Mouse (Mus musculus): ENCODE results near the gene Trim27.

Gene Trim27

DNA sequence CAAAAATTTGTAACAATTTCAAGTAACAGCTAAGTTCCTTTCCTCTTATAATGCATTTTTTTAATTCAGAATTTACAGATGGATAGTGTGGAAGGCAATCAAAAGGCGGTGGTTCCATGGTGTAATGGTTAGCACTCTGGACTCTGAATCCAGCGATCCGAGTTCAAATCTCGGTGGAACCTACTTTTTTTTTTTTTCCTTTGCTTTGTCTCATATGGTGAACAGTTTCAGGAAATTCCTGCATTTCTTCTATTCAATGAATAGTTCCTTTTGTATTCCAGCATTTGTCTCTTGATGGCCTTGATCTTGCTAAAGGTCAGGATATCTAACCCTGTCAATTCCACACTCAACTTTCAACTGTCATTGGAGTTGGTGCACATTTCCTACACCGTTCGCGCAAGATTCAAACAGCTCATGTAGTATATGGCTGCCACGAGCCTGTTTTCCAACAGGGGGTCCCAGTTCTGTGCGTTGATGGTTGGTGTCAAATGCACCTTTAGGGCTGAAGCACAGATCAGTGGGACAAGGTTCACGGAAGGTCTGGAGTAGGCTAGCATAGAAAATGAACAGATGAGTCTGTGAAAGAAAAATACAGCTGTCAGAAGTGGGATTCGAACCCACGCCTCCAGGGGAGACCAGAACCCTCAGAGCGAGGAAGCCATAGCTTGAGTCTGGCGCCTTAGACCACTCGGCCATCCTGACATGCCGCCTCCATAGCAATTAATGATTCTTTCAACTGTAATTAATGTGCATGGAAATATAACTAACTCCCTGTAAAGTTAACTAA is 6.8 kb upstream of the Trim27 start:
- peak; percentile 84 for DNase-seq (ENCODE audit: low read depth)

DNA sequence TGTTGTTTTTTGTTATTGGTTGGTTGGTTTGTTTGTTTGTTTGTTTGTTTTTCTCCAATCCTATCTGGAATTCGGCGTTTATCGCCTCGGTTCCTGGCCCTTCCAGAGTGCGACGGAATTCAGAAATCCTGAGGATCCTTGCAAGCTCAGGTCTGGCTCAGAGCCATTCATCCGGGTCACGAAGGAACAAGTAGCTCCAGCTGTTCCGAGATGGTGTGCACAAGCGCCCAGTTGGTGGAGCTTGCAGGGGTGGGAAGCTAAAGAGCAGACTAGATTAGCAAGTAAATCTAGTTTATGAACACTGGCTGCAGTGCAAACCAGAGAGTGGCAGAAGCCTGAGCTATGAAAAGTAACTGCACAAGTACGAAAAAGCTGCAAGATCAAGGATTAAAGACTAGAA is 6.2 kb upstream of the Trim27 start:
- no peak for DNase-seq (ENCODE audit: low read depth)

DNA sequence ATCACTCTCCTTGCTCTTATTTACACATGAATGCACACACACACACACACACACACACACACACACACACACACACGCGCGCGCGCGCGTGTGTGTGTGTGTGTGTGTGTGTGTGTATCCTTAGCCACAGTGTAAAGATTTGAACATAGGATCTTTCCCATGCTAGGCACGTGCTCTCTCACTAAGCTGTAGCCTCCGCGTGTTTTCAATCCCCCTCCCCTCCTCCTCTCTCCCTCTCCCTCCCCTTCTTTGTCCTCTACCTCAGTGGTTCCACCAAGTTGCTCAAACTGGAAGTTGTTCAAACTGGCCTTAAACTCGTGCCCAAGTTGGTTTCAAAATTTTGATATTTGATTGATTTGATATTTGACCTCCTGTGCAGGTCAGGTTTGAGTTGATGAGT is 2.5 kb upstream of the Trim27 start:
- no peak for DNase-seq (ENCODE audit: low read depth)

DNA sequence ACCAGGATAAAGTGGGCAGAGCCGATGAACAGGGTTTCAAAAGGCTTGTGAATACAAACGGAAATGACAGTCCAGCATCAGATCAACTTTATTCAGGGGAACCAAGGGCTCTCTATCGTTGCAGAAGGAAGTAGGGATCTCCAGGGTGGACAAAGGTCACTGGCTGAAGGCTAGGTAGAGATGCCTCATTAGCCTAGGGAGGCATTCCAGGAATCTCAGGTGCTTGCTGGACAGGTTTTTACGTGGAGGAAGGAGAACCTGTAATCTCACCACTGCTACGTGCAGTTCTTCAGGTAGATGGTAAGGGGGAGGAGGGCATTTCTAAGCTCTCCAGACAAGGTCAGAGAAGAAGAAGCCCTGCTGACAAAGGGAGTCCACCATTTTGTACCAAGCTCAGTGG is 1.6 kb upstream of the Trim27 start:
- no peak for DNase-seq (ENCODE audit: low read depth)

DNA sequence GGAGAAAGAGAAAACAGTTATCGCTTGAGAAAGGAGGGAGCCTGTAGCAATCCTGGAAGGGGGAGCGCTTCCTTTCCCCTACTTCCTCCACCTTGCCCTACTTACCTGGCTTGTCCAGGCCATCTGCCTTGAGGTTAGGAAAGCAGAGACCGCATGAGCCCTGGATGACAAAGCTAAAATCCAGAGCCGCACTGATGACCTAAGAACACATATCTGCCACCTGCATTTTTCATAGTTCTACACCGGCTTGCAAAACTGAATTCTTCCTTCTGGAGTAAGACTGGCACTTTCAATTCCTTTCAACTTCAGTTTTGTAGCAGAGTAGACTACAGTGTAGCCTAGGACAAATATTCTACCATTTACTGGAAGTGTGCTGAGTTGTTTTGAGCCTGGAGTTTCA is 881 bp upstream of the Trim27 start:
- DNase-seq (ENCODE audit: low read depth) = no peak

DNA sequence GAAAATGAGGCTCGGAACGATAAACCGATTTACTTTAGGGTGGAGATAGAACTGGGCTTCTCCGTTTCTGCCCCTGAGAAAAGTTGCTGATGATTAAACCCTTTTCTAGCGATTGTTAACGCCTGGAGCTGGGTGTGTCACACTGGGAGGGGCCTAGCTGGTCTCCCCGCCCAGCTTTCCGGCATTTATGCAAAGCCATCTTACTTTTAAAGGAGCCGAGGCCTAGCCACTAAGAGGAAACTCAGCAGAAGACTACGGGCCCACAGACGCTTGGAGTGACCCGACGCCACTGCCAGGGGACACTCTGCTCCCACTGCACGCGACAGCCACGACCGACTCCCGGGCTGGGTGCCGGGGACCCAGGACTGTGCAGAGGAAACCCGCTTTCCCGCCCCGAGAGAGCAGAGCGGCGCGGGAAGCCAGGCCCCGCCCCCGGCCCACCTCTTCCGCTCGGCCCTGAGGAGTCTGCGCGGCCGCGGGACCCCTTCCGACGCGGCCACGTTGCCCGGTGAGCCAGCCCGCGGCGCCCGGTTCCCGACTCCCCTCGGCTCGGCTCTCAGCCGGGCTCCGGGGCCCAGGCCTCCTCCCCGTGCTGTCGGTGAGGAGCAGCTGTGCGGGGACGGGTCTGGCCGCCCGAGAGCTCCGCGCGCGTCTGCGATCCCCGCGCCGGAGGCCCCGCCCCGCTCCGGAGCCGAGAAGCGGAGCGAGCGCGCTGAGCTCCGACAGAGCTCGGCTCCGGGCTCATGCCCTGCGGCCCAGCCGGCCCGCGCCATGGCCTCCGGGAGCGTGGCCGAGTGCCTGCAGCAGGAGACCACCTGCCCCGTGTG is 692 bp downstream of the Trim27 start:
- peak; percentile 91 for DNase-seq (ENCODE audit: low read depth)

DNA sequence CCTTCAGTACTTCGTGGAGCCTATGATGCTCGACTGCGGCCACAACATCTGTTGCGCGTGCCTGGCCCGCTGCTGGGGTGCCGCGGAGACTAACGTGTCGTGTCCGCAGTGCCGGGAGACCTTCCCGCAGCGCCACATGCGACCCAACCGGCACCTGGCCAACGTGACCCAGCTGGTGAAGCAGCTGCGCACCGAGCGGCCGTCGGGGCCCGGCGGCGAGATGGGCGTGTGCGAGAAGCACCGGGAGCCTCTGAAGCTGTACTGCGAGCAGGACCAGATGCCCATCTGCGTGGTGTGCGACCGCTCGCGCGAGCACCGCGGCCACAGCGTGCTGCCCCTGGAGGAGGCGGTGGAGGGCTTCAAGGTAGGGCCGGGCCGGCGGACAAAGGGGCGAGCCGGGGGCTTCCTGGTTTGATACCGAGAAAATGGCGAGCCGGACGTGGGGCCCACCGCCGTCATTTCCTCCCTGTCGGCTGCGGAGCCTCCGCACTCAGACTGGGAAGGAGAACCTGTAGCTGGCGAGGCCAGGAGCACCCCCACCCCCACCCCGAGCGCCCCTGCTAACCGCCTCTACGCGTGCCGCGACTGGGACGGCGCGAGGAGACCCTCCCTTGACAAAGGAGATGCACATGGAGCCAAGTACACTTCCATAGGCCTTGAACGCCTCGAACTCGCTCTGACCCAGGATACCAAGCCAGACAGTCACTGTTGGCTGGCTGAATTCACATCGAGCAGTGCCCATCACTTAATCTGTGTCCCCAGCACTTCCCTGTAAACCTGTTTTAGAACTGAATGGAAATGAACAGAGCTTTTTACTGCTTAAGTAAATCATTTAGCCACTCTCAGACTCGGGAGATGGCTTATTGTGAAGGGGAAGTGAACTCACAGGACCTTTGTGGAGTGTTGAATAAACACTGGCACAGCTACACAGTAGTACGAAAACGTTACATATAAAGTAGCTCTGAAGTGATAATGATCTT is 1.6 kb downstream of the Trim27 start:
- DNase-seq (ENCODE audit: low read depth) = peak; percentile 25

DNA sequence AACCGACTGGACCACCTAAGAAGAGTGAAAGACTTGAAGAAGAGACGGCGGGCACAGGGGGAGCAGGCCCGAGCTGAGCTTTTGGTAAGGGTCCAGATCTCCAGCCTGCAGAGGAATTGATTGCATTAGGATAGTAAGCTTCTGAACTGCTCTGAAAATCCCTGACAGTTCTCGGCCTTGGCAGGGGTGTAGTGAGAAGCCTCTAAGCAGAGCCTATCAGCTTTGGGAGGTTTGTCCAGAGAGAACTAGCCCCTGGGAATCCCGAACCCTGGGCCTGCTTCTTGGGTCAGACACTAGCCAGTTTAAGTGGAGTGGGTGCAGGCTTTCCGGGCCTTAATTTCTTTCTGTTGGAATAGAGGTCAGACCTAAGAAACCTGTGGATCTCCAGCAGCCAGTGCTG is 2.8 kb downstream of the Trim27 start:
- no peak for DNase-seq (ENCODE audit: low read depth)

DNA sequence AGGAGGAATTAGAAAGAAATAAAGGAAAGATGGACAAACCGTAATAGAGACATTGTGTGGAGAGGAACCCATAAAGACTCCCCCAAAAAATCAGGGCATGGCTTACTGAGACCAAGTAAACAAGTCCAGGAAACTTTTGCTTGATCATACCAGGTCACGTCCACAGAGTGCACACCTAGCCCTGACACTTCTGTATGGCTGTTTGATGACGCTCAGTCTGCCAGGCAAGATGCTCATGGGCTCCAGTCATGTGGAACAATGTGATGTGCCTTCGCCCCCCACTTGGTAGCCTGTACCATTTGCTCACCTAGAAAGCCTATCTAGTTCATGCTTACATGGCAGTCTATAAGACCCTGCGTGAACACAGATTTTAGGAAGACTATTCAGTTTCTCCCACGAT is 3.8 kb downstream of the Trim27 start:
- no peak for DNase-seq (ENCODE audit: low read depth)

DNA sequence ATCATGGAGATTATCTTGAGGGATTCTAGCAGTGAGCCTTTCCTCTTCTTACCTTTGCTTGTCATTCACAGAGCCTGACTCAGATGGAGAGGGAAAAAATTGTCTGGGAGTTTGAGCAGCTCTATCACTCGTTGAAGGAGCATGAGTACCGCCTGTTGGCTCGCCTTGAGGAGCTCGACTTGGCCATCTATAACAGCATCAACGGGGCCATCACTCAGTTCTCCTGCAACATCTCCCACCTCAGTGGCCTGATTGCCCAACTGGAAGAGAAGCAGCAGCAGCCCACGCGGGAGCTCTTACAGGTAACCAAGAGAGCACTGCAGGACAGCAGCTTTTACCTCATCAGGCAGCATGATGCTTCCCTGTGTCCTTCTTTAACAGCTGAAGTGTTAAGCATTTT is 4.4 kb downstream of the Trim27 start:
- DNase-seq (ENCODE audit: low read depth) = no peak

DNA sequence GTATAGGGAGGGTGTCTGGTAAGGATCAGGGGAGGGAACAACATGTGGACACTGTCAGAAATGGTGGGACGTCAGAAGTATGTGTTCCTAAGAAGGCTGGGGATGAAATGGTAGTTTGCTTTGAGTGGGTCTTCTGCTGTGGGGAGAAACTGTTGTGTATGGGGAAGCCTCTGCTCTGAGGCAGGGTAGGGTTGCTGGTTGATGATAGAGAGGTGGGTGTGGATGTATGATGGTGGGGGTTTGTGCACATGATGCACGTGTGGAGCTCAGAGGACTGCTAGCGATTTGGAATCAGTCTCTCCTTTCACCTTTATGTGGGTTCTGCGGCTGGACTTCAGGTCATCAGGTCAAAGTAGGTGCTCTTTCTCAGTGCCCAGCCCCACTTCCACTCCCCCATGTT is 6.3 kb downstream of the Trim27 start:
- no peak for DNase-seq (ENCODE audit: low read depth)

DNA sequence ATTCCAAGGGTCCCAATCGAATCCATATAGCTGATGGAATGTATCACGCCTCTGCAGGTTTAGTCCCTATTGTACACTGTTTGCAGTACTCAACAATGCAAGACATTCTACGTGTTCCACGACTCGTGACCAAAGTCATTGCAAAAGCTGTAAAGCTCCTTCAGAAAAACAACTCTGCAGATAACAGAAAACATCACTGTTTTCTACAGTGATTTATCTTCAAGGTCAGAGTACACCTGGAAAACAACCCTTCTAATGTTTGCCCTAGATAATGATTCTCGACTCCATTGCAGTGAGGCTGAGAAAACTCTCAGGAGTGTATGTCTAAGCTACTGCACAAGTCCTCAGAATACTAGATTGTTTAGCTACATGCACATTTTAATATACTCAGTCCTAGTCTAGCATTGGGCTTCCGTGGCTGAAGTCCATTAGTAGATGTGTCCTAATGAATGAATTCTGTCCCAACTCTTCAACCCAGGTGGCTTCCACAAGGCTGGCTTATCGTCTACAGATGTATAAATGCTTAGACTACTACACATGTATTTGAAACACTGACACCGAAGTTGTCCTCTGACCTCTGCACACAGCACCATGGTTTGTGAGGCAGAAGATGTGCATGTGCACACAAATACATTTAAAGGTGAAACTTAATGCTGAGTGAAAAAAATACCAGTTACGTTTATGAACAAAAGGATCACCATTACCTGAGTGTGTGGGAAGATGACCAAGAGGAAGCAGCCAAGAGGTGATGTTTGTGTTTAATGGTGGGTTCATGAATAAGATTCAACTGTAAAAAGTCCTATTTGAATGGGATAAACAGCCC is 16.4 kb downstream of the Trim27 start:
- no peak for DNase-seq (ENCODE audit: low read depth)

DNA sequence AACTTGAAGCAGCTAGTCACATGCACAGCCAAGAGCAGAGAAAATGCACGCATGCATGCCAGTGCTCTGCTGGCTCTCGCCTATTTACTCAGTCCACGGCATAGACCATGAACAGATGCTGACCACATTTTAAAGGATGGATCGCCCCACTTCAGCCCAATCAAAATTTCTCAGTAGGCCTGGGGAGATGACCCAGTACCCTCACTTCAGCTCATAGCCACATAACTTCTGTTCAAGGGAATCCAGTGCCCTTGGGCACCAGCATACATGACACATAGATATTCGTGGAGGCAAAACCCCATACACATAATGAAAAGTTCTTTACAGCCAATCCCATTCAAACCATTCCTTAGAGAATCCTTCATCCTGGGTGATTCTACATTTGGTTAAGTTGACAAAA is 18.5 kb downstream of the Trim27 start:
- no peak for DNase-seq (ENCODE audit: low read depth)

DNA sequence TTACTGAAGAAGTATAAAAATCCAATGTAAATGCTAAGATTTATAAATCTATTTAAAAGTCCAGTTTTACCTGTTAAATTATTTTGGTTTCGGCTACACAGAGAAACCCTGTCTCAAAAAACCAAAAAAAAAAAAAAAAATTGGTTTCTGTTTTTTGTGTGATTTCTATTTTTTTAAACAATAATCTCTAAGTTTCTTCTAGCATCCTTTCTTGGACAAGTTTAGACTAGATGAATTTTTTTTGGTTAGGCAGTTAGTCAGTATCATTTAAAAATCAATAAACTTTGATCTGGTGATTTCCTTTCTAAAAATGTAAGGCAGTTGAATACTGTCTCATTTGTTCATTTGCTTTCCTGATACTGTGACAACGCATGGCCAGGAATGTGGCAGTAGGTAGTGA is 19.1 kb downstream of the Trim27 start:
- DNase-seq (ENCODE audit: low read depth) = no peak

DNA sequence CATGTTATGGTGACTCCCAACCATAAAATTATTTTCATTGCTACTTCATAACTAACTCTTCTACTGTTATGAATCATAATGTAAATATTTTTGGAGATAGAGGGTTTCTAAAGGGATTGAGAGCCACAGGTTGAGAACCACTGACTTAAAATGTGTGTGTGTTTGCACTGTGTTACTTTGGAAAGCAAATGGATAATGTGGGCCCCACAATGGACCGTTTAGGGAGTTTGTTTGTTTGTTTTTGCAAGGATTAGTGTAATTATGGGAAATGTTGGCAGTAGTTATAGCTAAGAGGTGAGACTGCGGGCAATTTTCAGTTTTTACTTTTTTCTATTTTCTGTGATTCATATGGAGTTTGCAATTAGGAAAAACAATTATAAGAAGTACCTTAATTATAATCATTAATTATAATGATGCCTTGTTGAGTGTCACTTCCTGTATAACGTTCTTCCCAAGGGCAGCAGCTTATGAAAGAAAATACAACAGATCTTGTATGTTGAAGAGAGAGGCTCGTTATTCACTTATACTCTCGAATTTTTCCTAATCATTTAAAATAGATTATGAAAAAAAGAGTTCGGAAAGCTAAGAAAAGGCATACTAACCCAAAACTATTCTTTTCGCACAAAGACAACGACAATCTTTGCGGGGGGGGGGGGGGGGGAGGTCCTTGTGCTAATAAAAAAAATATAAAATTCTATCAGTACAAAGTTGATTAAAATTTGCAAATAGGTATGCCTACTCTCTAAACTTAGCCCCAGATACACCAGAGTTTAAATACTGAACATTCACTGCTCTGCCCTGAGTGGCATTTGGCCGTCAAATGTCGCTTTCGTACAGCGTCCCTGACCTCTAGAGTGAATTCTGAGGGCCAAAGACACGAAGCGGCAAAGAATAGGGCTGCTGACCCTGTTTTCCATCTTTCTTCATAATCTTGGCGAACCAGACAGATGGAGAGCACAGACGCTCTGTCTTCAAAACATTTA is 20.1 kb downstream of the Trim27 start:
- DNase-seq (ENCODE audit: low read depth) = no peak

DNA sequence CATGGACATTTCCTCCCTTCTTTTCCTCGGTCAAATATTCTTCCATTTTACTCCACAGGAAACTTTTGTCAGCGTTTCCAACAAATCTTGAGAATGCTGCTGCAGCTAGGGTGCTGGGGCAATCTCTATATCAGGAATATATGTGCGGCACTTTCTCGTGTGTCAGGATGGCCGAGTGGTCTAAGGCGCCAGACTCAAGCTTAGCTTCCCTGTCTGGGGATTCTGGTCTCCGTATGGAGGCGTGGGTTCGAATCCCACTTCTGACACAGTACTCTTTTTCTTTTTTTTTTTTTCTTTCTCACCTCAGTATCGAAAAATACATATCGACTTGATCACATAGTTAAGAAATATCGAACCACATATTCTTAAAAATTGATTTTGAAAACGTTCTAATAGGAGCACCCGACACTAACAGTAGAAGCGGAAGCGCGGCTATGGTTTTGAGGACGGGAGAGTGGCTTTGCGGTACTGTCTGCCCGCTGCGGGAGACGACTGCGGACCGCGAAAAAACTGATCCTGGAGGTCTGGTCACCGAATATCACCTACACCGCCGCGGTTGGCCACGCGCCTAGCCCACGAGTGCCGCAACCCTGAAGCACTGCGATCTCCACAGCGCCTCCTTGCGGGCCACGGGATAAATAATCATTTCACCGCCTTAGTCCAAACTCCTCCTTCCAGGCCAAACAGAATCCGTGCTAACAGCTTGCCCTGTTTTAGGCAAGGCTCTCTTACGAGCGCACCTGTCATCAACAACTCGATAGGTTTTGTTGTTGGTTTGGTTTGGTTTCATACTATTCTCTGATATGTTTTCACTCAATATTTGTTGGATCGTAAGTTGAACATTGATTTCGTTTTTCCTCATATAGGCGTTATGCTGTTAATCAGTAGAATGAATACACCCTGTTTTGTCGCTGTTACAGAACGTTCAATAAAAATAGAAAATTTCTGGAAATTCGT is 21.1 kb downstream of the Trim27 start:
- peak; percentile 89 for DNase-seq (ENCODE audit: low read depth)

DNA sequence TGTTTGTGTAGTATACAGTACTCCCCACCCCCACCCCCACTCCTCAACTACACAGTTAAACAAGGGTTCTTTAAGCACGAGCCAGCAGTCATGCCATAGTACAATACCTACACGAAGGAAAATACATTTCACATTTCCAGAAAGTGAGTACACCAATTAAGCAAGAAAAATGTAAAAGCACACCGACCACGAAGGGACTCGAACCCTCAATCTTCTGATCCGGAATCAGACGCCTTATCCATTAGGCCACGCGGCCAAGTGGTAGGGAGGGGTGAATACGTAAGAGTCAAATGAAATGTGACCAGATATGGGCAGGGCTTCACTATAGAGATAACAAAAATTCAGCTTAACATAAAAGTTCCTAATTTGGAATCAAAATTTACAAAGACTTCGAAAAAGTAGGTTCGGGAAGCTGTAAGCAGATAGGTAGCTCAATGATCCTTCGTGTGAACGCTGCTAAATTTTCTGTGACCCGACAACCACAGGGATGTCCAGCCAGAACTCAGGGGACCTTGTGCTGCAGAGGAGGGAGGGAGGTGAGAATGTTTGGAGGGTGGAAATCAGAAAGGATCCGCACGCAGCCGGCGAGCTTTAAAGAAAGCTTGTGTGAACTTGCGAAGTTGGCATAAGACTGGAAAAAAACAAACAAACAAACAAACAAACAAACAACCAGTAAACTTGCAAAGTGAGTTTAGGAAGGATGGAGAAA is 36.2 kb downstream of the Trim27 start:
- DNase-seq (ENCODE audit: low read depth) = peak; percentile 78

DNA sequence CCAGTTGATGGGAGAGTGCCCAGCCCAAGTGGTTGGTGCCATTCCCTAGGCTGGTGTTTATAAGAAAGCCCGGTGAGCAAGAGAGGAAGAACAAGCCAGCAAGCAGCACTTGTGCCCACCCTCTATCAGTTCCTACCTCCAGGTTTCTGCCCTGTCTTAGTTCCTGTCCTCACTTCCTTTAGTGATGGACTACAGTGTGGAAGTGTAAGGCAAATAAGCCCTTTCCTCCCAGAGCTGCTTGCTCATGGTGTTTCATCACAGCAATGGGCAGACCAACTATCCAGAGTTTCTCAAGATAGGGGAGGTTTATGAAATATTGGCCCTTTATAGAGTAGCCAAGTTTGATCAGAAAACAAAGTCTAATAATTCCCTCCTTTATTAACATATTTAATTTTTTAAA is 37.5 kb downstream of the Trim27 start:
- DNase-seq (ENCODE audit: low read depth) = no peak

Measured in c-Kit-positive CD71-positive TER-119-negative erythroid progenitor cells, embryonic 14.5 days (primary cell).